In genomic region chr9:102912516-102913035, GRCm38 (mm10) we compare ENCODE assay signal across 18 mouse cellular contexts.
DNase-seq lines count a peak whose midpoint lies in the region; ATAC-seq lines count a peak whose summit lies in the region.
"Had no signal": no experiment of that assay in that cellular context is flagged by ENCODE, and none has a peak within 500 bp of the region (broad histone marks: within the 10 kb centered on the region; RNA-seq: fewer than 3 reads in every experiment).

No protein-coding gene starts in this region.

- DNase-seq in lung, adult 18-20 months, result peak; percentile 26 to 61
- no peak for DNase-seq in lung, postnatal 10 days
- DNase-seq in lung, postnatal 36 days, result peak; percentile 69
- no peak for DNase-seq in right cerebral cortex, postnatal 10 days (ENCODE audit: low spot score in 2 of 2)
- no peak for DNase-seq in ovary, postnatal 10 days (ENCODE audit: low spot score)
- DNase-seq: adrenal gland, postnatal 14 days; cerebellum, adult 11-12 months; cerebellum, adult 9-10 months; cerebellum, postnatal 25 days; gastrocnemius, postnatal 10 days; heart, adult 2 months had no signal

- WGBS in heart, embryonic 15.5 days, result 83% methylated on average over 10 of the region's 10 CpGs
- 91% methylated on average over 10 of the region's 10 CpGs for WGBS in heart, embryonic 12.5 days

- no peak for ATAC-seq in heart, embryonic 15.5 days (replicated peaks; ENCODE audit: insufficient number of reproducible peaks, insufficient read depth, low FRiP score, low read depth)
- ATAC-seq in heart, embryonic 12.5 days (ENCODE audit: insufficient number of reproducible peaks, low FRiP score), result no peak
- ATAC-seq: activated CD4-positive, CD25-positive, alpha-beta regulatory T cell, adult 4 months; forebrain, embryonic 15.5 days had no signal

- no peak overlapping the region for H3K4me3 ChIP-seq in heart, embryonic 15.5 days
- no peak overlapping the region for H3K4me3 ChIP-seq in heart, embryonic 12.5 days
- H3K4me3 ChIP-seq: embryonic facial prominence, embryonic 12.5 days; forebrain, embryonic 15.5 days; heart, adult 2 months; hindbrain, embryonic 10.5 days had no signal

- no peak overlapping the region for H3K9ac ChIP-seq in heart, embryonic 15.5 days
- H3K9ac ChIP-seq in heart, embryonic 12.5 days, result no peak overlapping the region
- H3K9ac ChIP-seq: embryonic facial prominence, embryonic 12.5 days; forebrain, embryonic 15.5 days; hindbrain, embryonic 14.5 days had no signal

- no peaks in the 10 kb centered on the region for H3K9me3 ChIP-seq in heart, embryonic 15.5 days (replicated peaks)
- H3K9me3 ChIP-seq in heart, embryonic 12.5 days (replicated peaks), result 0 out of 2 replicates have a peak, but pooled peaks cover 6% of the 10 kb centered on the region
- H3K9me3 ChIP-seq: embryonic facial prominence, embryonic 12.5 days; forebrain, embryonic 15.5 days; hindbrain, embryonic 10.5 days had no signal

- H3K27me3 ChIP-seq in heart, embryonic 15.5 days, result no peaks in the 10 kb centered on the region
- no peaks in the 10 kb centered on the region for H3K27me3 ChIP-seq in heart, embryonic 12.5 days (replicated peaks)
- H3K27me3 ChIP-seq: embryonic facial prominence, embryonic 12.5 days; forebrain, embryonic 15.5 days had no signal

- no peak overlapping the region for H3K4me2 ChIP-seq in heart, embryonic 15.5 days
- no peak overlapping the region for H3K4me2 ChIP-seq in heart, embryonic 12.5 days
- H3K4me2 ChIP-seq: embryonic facial prominence, embryonic 12.5 days; forebrain, embryonic 15.5 days; hindbrain, embryonic 14.5 days had no signal

- peaks cover 29% of the 10 kb centered on the region for H3K4me1 ChIP-seq in heart, embryonic 15.5 days (replicated peaks)
- peaks cover 29% of the 10 kb centered on the region for H3K4me1 ChIP-seq in heart, embryonic 12.5 days (replicated peaks)
- H3K4me1 ChIP-seq: embryonic facial prominence, embryonic 12.5 days; forebrain, embryonic 15.5 days; hindbrain, embryonic 10.5 days had no signal

- H3K27ac ChIP-seq in heart, embryonic 15.5 days, result peak overlapping the region; percentile 50; the same call in 1 of the 2 replicates
- H3K27ac ChIP-seq in heart, embryonic 12.5 days (ENCODE audit: poor library complexity, severe bottlenecking), result no peak overlapping the region
- H3K27ac ChIP-seq: embryonic facial prominence, embryonic 12.5 days; forebrain, embryonic 15.5 days; heart, adult 2 months; hindbrain, embryonic 10.5 days; hindbrain, embryonic 14.5 days had no signal

- peaks cover 18% of the 10 kb centered on the region for H3K36me3 ChIP-seq in heart, embryonic 15.5 days
- peaks cover 44% of the 10 kb centered on the region for H3K36me3 ChIP-seq in heart, embryonic 12.5 days

Comparison
In these comparisons a context has a peak if more than half of its experiments do, and no peak if none do; other contexts are left out.
1. DNase-seq: peak in lung, adult 18-20 months (2 of 2) and lung, postnatal 36 days (single experiment); none in lung, postnatal 10 days (single experiment), right cerebral cortex, postnatal 10 days (0 of 2) and ovary, postnatal 10 days (single experiment).